Mouse (Mus musculus): ENCODE data around the gene Dchs1. TPM values are rescaled to one million over a fixed set of nuclear protein-coding genes. Genes with fewer than 3 reads are reported as not detected.
A peak's percentile ranks its signal among the peaks of the same experiment; 100 is the strongest.
"Not testable (repeated sequence)": the region's sequence is repeated elsewhere in the genome, so short reads cannot be mapped to it uniquely, and the experiment has no call there.

The Dchs1 gene
- polyA plus RNA-seq, 1 experiment from 2014 or later: 20.7 TPM

DNA sequence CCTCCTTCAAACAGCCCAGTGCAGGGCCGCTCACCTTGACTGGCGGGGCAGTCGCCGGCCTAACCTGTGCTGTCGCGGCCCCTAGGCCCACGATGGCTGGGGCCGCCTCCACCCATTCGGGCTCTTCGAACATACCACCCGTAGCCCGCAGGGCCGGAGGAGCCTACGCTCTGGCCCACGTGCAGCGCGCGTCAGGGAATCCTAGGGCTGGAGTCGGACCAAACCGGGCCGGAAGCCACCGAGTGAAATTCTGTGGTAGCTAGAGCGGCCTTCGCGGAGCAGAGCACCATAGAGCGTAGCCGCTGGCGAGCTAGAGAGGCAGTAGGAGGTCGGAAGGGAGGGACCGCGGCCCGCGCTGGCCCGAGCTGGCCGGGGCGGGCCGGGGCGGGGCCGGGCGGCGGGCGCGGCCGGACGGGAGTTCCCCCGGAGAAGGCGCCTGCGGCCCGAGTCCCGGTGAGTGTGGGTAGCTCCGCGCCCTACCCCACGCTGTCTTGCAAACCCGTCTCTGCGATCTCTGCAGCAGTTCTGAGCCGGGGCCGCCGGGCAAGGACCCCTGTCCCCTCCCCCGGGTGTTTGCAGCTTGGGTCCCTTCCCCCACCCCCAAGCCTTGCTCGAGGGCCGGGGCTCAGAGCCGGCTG is 51.1 kb downstream of the Dchs1 start, which contains the start of gene Ilk:
Gene Ilk (plus strand): TSS at position 329 of the 638 bp plus-strand sequence.
- no peaks in the 10 kb centered on the region for H3K27me3 ChIP-seq (ENCODE audit: insufficient read depth, low read length)

GRCm38 (mm10) chr7:105735464-105735863 is 52.0 kb downstream of the Dchs1 start:
- Histone ChIP-seq H3K36me3 (ENCODE audit: insufficient read depth) (peaks cover 53% of the 10 kb centered on the region), H3K4me3 (ENCODE audit: low read depth, low read length) (peak overlapping the region; percentile 93), H3K9ac (peak overlapping the region; percentile 90), H3K4me2 (peak overlapping the region; percentile 87)
- not testable (repeated sequence) for DNase-seq; H3K27ac ChIP-seq (ENCODE audit: low read depth); H3K27me3 ChIP-seq (ENCODE audit: insufficient read depth, low read length); ATAC-seq (ENCODE audit: insufficient read depth); H3K9me3 ChIP-seq (ENCODE audit: low read depth, low read length); H3K4me1 ChIP-seq (ENCODE audit: insufficient read depth)
- 34% methylated on average over 4 of the region's 4 CpGs for whole genome bisulfite sequencing

More for the DNA sequence above, 51.1 kb downstream of the Dchs1 start, which contains the start of gene Ilk:
- peak within 1 kb of the TSS; percentile 89 for H3K27ac ChIP-seq (ENCODE audit: low read depth)
- ATAC-seq (ENCODE audit: insufficient read depth) (peak; percentile 97), DNase-seq (peak; percentile 97)
- peak within 1 kb of the TSS; percentile 87 for H3K4me2 ChIP-seq
- peak within 1 kb of the TSS; percentile 90 for H3K9ac ChIP-seq
- peaks cover 53% of the 10 kb centered on the region for H3K36me3 ChIP-seq (ENCODE audit: insufficient read depth)
- no peaks in the 10 kb centered on the region for H3K9me3 ChIP-seq (ENCODE audit: low read depth, low read length)
- no peaks in the 10 kb centered on the region for H3K4me1 ChIP-seq (ENCODE audit: insufficient read depth)
- peak within 1 kb of the TSS; percentile 93 for H3K4me3 ChIP-seq (ENCODE audit: low read depth, low read length)
- TF ChIP-seq CTCF (IDR thresholded peaks at IDR 0.05; ENCODE audit: low read depth): no peak
- WGBS: under 1% methylated on average over 61 of the region's 62 CpGs

DNA sequence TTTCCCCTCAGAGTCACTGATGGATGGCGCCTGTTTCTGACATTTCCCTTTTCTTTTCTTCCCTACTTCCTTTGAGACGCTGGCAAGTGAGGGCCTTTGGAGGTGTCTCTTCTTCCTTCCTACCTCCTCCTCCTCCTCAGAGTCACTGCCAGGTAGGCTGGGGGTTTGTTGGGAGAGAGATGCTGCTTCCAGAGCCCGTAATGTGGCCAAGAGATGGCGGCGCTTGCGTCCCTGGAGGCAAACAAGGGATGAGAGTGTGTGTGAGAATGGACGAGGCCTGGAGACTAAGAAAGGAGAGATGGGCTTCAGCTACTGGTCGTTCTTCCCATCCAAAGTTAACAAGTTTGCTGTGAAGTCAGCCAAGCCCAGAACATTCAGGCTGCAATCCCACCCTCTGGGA is 52.6 kb downstream of the Dchs1 start:
- no peak overlapping the region for H3K27ac ChIP-seq (ENCODE audit: low read depth)
- peaks cover 50% of the 10 kb centered on the region for H3K36me3 ChIP-seq (ENCODE audit: insufficient read depth)
- DNase-seq (no peak), ATAC-seq (ENCODE audit: insufficient read depth) (no peak)
- 0 out of 2 replicates have a peak overlapping the region, but pooled peaks have one; percentile 93 for H3K4me3 ChIP-seq (ENCODE audit: low read depth, low read length)
- H3K27me3 ChIP-seq (ENCODE audit: insufficient read depth, low read length): no peaks in the 10 kb centered on the region
- WGBS: 78% methylated on average over 8 of the region's 8 CpGs
- no peak for TF ChIP-seq CTCF (IDR thresholded peaks at IDR 0.05; ENCODE audit: low read depth)
- no peaks in the 10 kb centered on the region for H3K9me3 ChIP-seq (ENCODE audit: low read depth, low read length)
- peak overlapping the region; percentile 87 for H3K4me2 ChIP-seq
- no peak overlapping the region; the same call in none of the 2 replicates for H3K9ac ChIP-seq
- H3K4me1 ChIP-seq (ENCODE audit: insufficient read depth): no peaks in the 10 kb centered on the region

DNA sequence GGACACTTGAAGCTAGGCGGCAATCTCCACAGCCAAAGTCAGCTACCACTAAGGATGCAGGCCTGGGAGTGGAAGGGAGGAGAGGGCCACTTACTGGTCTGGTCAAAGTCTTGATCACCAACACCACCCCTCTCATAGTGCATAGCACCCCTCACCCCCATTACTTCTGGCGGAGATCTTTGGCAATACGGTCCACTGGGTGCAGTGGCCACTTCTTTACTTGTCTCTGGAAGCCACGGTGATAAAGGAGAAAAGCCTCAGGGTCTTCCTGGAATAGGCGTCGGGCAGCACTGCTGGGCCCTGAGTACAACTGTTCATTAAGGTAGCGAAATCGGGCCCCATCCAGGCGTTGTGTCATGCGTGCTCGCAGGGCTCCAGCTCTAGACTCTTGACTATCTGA is 53.6 kb downstream of the Dchs1 start:
- ATAC-seq (ENCODE audit: insufficient read depth) (no peak), DNase-seq (no peak)
- Histone ChIP-seq H3K27ac (ENCODE audit: low read depth) (no peak overlapping the region), H3K36me3 (ENCODE audit: insufficient read depth) (peaks cover 60% of the 10 kb centered on the region), H3K27me3 (ENCODE audit: insufficient read depth, low read length) (no peaks in the 10 kb centered on the region), H3K4me2 (no peak overlapping the region), H3K9me3 (ENCODE audit: low read depth, low read length) (no peaks in the 10 kb centered on the region), H3K9ac (no peak overlapping the region; the same call in 1 of the 2 replicates), H3K4me1 (ENCODE audit: insufficient read depth) (no peaks in the 10 kb centered on the region), H3K4me3 (ENCODE audit: low read depth, low read length) (no peak overlapping the region)
- TF ChIP-seq CTCF (IDR thresholded peaks at IDR 0.05; ENCODE audit: low read depth): no peak
- WGBS: 94% methylated on average over 11 of the region's 11 CpGs

DNA sequence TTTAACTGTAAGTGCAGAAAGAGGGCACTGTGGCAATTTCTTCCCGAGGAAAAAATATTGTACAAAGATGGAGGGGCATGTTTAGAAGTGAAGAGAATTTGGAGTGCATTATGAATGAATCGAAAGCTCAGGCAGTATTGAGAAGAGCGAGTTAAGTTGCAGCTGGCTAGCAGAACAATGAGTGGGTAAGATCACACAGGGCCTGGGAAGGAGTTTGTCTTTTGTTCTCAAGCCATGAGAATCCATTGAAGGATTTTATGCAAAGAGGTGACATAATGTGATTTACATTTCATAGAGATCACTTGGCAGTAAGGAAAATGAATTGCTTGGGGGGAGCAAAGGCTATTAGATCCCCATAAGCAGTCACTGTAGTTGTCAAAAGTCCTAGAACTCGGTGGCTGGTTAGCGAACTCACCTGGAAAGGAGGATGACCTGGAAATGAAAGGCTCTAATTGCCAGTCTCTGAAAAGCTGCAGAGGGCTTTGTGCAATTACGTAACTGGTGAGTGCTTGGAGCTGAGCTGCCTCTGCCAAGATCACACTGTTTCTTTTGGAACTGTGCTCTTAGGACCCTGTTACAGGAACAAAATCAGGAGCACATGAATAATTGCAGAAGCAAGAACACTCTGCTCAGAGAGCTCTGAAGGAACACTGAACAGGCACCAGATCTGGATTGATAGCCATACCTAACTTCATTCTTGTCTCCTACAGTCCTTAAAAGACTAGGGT is 58.6 kb downstream of the Dchs1 start:
- ATAC-seq (ENCODE audit: insufficient read depth) (no peak), DNase-seq (no peak)
- no peak overlapping the region for H3K27ac ChIP-seq (ENCODE audit: low read depth)
- H3K4me2 ChIP-seq: no peak overlapping the region
- no peak overlapping the region for H3K9ac ChIP-seq
- H3K4me3 ChIP-seq (ENCODE audit: low read depth, low read length): no peak overlapping the region
- H3K9me3 ChIP-seq (ENCODE audit: low read depth, low read length): no peaks in the 10 kb centered on the region
- H3K36me3 ChIP-seq (ENCODE audit: insufficient read depth): peaks cover 51% of the 10 kb centered on the region
- H3K4me1 ChIP-seq (ENCODE audit: insufficient read depth): no peaks in the 10 kb centered on the region
- no peaks in the 10 kb centered on the region for H3K27me3 ChIP-seq (ENCODE audit: insufficient read depth, low read length)
- WGBS: 84% methylated on average over 6 of the region's 6 CpGs
- TF ChIP-seq CTCF (IDR thresholded peaks at IDR 0.05; ENCODE audit: low read depth): no peak

- H3K9ac ChIP-seq: no peak overlapping the region
Measured at GRCm38 (mm10) chr7:105726980-105727325, 60.5 kb downstream of the Dchs1 start.

More at GRCm38 (mm10) chr7:105726980-105727325, 60.5 kb downstream of the Dchs1 start:
- Histone ChIP-seq H3K27me3 (ENCODE audit: insufficient read depth, low read length) (no peaks in the 10 kb centered on the region), H3K36me3 (ENCODE audit: insufficient read depth) (peaks cover 32% of the 10 kb centered on the region), H3K4me2 (no peak overlapping the region), H3K27ac (ENCODE audit: low read depth) (no peak overlapping the region), H3K9me3 (ENCODE audit: low read depth, low read length) (no peaks in the 10 kb centered on the region), H3K4me3 (ENCODE audit: low read depth, low read length) (no peak overlapping the region), H3K4me1 (ENCODE audit: insufficient read depth) (no peaks in the 10 kb centered on the region)
- TF ChIP-seq CTCF (IDR thresholded peaks at IDR 0.05; ENCODE audit: low read depth): no peak
- DNase-seq (no peak), ATAC-seq (ENCODE audit: insufficient read depth) (no peak)
- WGBS: 88% methylated on average over 4 of the region's 4 CpGs

Data from lung, embryonic 14.5 days (tissue).